Mouse (Mus musculus): ENCODE results near the gene Ndel1. TPM values are rescaled to one million over a fixed set of nuclear protein-coding genes. Genes with fewer than 3 reads are reported as not detected.

Gene Ndel1
- polyA plus RNA-seq (2015; fragmentation: Nextera tagmentation; extraction: Ambion mirVana): 67.7 and 70.8 TPM in 2 replicates

DNA sequence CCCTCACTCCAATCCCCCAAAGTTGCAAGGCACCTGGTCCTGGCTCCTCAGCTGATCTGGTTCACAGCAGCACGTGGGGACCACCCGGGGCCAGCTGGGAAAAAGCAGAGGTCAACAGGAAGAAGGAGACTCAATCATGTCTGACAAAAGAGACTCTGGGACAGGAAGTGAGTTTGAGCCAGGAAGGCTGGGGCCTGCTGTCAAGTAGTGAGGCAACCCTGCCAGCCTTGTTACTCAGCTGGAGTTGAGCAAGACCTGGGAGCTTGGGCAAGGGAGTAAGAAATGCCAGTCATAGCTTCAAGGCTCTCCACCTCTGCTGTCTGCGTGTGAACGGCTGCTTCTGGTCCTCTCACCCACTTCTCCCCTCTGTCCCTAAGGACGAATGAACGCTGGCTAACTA is at the start of gene Ndel1:
Gene Ndel1 (minus strand): TSS at position 111 of the 400 bp plus-strand sequence.
- H3K27me3 ChIP-seq: no peaks in the 10 kb centered on the region
- no peak within 1 kb of the TSS for H3K9ac ChIP-seq
- H3K27ac ChIP-seq: no peak within 1 kb of the TSS
- WGBS: 66% methylated on average over 6 of the region's 6 CpGs
- no peak within 1 kb of the TSS for H3K4me3 ChIP-seq
- no peak for ATAC-seq
- H3K9me3 ChIP-seq (replicated peaks): no peaks in the 10 kb centered on the region
- no peaks in the 10 kb centered on the region for H3K4me1 ChIP-seq
- H3K36me3 ChIP-seq (ENCODE audit: poor library complexity, severe bottlenecking): no peaks in the 10 kb centered on the region
- no peak within 1 kb of the TSS for H3K4me2 ChIP-seq

- Histone ChIP-seq H3K4me1 (no peaks in the 10 kb centered on the region), H3K4me3 (no peak overlapping the region), H3K4me2 (no peak overlapping the region), H3K36me3 (ENCODE audit: poor library complexity, severe bottlenecking) (no peaks in the 10 kb centered on the region), H3K27me3 (no peaks in the 10 kb centered on the region), H3K27ac (no peak overlapping the region), H3K9me3 (replicated peaks) (no peaks in the 10 kb centered on the region), H3K9ac (no peak overlapping the region)
- 92% methylated on average over 4 of the region's 4 CpGs for WGBS
- ATAC-seq: no peak
These were observed 42.9 kb upstream of the Ndel1 start for GRCm38 (mm10) chr11:68914566-68914965.

- no peak overlapping the region for H3K4me3 ChIP-seq
- no peak for ATAC-seq
These were observed 40.0 kb upstream of the Ndel1 start for GRCm38 (mm10) chr11:68911531-68912177.

GRCm38 (mm10) chr11:68908846-68909503 is 37.3 kb upstream of the Ndel1 start:
- Histone ChIP-seq H3K36me3 (ENCODE audit: poor library complexity, severe bottlenecking) (peaks cover 38% of the 10 kb centered on the region), H3K4me3 (no peak overlapping the region), H3K4me1 (no peaks in the 10 kb centered on the region), H3K27ac (no peak overlapping the region), H3K9me3 (replicated peaks) (no peaks in the 10 kb centered on the region), H3K27me3 (no peaks in the 10 kb centered on the region), H3K9ac (no peak overlapping the region), H3K4me2 (no peak overlapping the region)
- ATAC-seq: no peak
- WGBS: 49% methylated on average over 7 of the region's 7 CpGs

More at GRCm38 (mm10) chr11:68911531-68912177, 40.0 kb upstream of the Ndel1 start:
- Histone ChIP-seq H3K27me3 (no peaks in the 10 kb centered on the region), H3K4me1 (no peaks in the 10 kb centered on the region), H3K27ac (no peak overlapping the region), H3K9ac (no peak overlapping the region), H3K36me3 (ENCODE audit: poor library complexity, severe bottlenecking) (peaks cover 11% of the 10 kb centered on the region), H3K4me2 (no peak overlapping the region), H3K9me3 (replicated peaks) (no peaks in the 10 kb centered on the region)
- WGBS: 68% methylated on average over 14 of the region's 14 CpGs

GRCm38 (mm10) chr11:68907251-68907650 is 35.6 kb upstream of the Ndel1 start:
- no peak for ATAC-seq
- H3K36me3 ChIP-seq (ENCODE audit: poor library complexity, severe bottlenecking): peaks cover 53% of the 10 kb centered on the region
- 83% methylated on average over 3 of the region's 3 CpGs for WGBS

GRCm38 (mm10) chr11:68906461-68906790 is 34.8 kb upstream of the Ndel1 start:
- Histone ChIP-seq H3K27me3 (no peaks in the 10 kb centered on the region), H3K4me3 (no peak overlapping the region), H3K4me2 (no peak overlapping the region), H3K36me3 (ENCODE audit: poor library complexity, severe bottlenecking) (peaks cover 53% of the 10 kb centered on the region), H3K9me3 (replicated peaks) (no peaks in the 10 kb centered on the region), H3K27ac (no peak overlapping the region), H3K4me1 (peaks cover 8% of the 10 kb centered on the region), H3K9ac (no peak overlapping the region)
- ATAC-seq: no peak
- WGBS: 73% methylated on average over 4 of the region's 4 CpGs

More at GRCm38 (mm10) chr11:68907251-68907650, 35.6 kb upstream of the Ndel1 start:
- no peaks in the 10 kb centered on the region for H3K9me3 ChIP-seq (replicated peaks)
- H3K4me1 ChIP-seq: peaks cover 8% of the 10 kb centered on the region
- no peak overlapping the region for H3K4me2 ChIP-seq
- no peak overlapping the region for H3K4me3 ChIP-seq
- no peak overlapping the region for H3K9ac ChIP-seq
- no peak overlapping the region for H3K27ac ChIP-seq
- no peaks in the 10 kb centered on the region for H3K27me3 ChIP-seq

DNA sequence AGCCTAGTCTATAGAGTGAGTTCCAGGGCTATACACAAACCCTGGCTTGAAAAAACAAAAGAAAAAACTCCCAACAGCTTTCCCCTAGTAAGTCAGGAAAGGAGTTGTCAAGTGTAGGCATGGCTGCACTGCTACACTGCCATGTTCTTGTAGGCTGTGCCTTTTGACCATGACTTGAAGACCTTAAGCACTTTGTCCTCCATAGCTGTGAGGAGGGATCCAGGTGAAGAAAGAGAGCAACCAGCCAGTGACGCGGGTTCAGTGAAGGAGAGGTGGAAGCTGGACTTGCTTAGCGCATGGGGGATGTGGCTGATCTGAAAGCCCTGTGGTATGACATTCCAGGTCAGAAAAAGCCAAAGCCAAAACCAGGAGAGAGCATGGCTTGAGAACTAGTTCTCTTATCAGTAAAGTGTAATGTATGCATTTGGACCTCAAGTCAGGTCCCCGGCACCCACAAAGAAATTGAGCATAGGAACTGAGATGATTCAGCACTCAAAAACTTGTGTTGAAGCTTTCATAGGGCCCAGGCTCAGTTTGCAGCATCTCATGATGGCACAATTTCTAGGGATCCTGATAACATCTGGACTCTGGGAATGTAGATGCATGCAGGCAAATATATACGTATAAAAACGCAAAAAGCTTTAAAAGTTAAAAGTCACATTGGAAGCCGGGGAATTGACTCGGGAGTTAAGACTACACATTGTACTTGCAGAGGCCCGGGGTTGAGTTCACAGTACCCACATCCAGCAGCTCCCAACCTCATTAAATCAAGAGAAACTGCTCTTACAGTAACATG is 34.2 kb upstream of the Ndel1 start:
- Histone ChIP-seq H3K9ac (no peak overlapping the region), H3K4me2 (no peak overlapping the region), H3K27me3 (no peaks in the 10 kb centered on the region), H3K9me3 (replicated peaks) (no peaks in the 10 kb centered on the region), H3K4me3 (no peak overlapping the region), H3K36me3 (ENCODE audit: poor library complexity, severe bottlenecking) (peaks cover 53% of the 10 kb centered on the region), H3K4me1 (peaks cover 8% of the 10 kb centered on the region), H3K27ac (no peak overlapping the region)
- no peak for ATAC-seq
- 89% methylated on average over 9 of the region's 9 CpGs for WGBS

GRCm38 (mm10) chr11:68905138-68905531 is 33.5 kb upstream of the Ndel1 start:
- no peak overlapping the region for H3K9ac ChIP-seq
- WGBS: 79% methylated on average over 3 of the region's 3 CpGs
- H3K4me3 ChIP-seq: no peak overlapping the region
- peaks cover 53% of the 10 kb centered on the region for H3K36me3 ChIP-seq (ENCODE audit: poor library complexity, severe bottlenecking)
- 0 out of 2 replicates have a peak, but pooled peaks cover under 1% of the 10 kb centered on the region for H3K27me3 ChIP-seq
- no peak overlapping the region for H3K4me2 ChIP-seq
- no peak overlapping the region for H3K27ac ChIP-seq
- H3K9me3 ChIP-seq (replicated peaks): no peaks in the 10 kb centered on the region
- no peak for ATAC-seq
- H3K4me1 ChIP-seq: peaks cover 8% of the 10 kb centered on the region

- 81% methylated on average over 8 of the region's 8 CpGs for WGBS
- H3K4me2 ChIP-seq: no peak overlapping the region
- H3K4me1 ChIP-seq: peaks cover 8% of the 10 kb centered on the region
- no peaks in the 10 kb centered on the region for H3K9me3 ChIP-seq (replicated peaks)
- ATAC-seq: no peak
- H3K36me3 ChIP-seq (ENCODE audit: poor library complexity, severe bottlenecking): peaks cover 53% of the 10 kb centered on the region
- H3K9ac ChIP-seq: no peak overlapping the region
- H3K4me3 ChIP-seq: no peak overlapping the region
- H3K27me3 ChIP-seq: 0 out of 2 replicates have a peak, but pooled peaks cover 4% of the 10 kb centered on the region
- H3K27ac ChIP-seq: no peak overlapping the region
These were observed 32.9 kb upstream of the Ndel1 start for GRCm38 (mm10) chr11:68904375-68905137.

GRCm38 (mm10) chr11:68903775-68904174 is 32.1 kb upstream of the Ndel1 start:
- WGBS: 92% methylated on average over 2 of the region's 2 CpGs
- Histone ChIP-seq H3K27me3 (0 out of 2 replicates have a peak, but pooled peaks cover 4% of the 10 kb centered on the region), H3K9ac (no peak overlapping the region), H3K27ac (no peak overlapping the region), H3K9me3 (replicated peaks) (no peaks in the 10 kb centered on the region), H3K36me3 (ENCODE audit: poor library complexity, severe bottlenecking) (peaks cover 53% of the 10 kb centered on the region), H3K4me2 (no peak overlapping the region), H3K4me3 (no peak overlapping the region), H3K4me1 (peaks cover 8% of the 10 kb centered on the region)
- no peak for ATAC-seq

GRCm38 (mm10) chr11:68902823-68903222 is 31.2 kb upstream of the Ndel1 start:
- H3K9ac ChIP-seq: peak overlapping the region; percentile 99
- peaks cover 53% of the 10 kb centered on the region for H3K36me3 ChIP-seq (ENCODE audit: poor library complexity, severe bottlenecking)
- H3K9me3 ChIP-seq (replicated peaks): no peaks in the 10 kb centered on the region
- 90% methylated on average over 5 of the region's 5 CpGs for WGBS
- peak overlapping the region; percentile 77 for H3K4me2 ChIP-seq
- peaks cover 8% of the 10 kb centered on the region for H3K4me1 ChIP-seq
- peak overlapping the region; percentile 94 for H3K4me3 ChIP-seq
- H3K27me3 ChIP-seq: 0 out of 2 replicates have a peak, but pooled peaks cover 4% of the 10 kb centered on the region
- ATAC-seq: no peak
- H3K27ac ChIP-seq: no peak overlapping the region
